8 mouse cellular contexts compared by ENCODE assay signal in the genomic region with DNA sequence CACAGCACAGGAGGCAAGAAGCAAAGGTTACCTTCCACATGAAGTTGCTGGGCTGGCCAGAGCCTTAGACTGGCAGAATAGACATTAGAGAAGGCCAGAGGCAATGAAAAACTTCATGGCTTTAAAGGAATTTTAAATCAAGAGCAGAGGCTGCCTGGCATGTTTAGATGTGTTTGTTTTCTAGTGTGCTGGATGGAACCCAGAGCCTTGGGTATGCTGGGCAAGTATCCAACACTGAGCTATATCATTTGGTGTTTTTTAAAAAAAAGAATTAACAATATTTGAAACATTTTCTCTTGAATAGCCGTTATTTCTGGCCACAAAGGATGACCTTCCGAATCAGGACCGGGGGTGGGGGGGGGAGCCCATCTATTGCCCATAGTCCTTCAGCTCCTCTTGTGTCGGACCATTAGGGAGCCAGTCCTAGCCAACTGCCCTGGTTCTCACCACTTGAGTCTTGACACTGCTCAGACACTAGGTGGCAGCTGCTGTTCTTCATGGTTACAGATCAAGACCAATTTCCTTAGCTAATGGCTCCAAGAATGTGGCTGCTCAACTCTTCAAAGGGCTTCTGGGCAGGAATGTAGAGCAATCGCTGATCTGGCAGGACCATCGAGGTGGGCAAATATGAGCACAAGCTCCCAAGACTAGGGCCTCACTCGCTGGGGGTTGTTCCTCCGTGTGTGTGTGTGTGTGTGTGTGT. TPM values are rescaled to one million over a fixed set of nuclear protein-coding genes. Genes with fewer than 3 reads are reported as not detected.
DNase-seq lines count a peak whose midpoint lies in the region; ATAC-seq and TF ChIP-seq lines count a peak whose summit lies in the region.

No protein-coding gene starts in this region.

- whole genome bisulfite sequencing in hindbrain, embryonic 14.5 days, result 55% methylated on average over 8 of the region's 8 CpGs
- 53% methylated on average over 8 of the region's 8 CpGs for WGBS in midbrain, embryonic 12.5 days

- TF ChIP-seq POLR2A in embryonic fibroblast, embryonic 13.5 days (IDR thresholded peaks at IDR 0.05; ENCODE audit: low read depth, low read length), result no peak

- no peaks in the 10 kb centered on the region for H3K9me3 ChIP-seq in hindbrain, embryonic 14.5 days (ENCODE audit: control insufficient read depth, low read length)
- H3K9me3 ChIP-seq in midbrain, embryonic 12.5 days, result no peaks in the 10 kb centered on the region

- H3K4me2 ChIP-seq in hindbrain, embryonic 14.5 days (replicated peaks), result no peak overlapping the region
- no peak overlapping the region for H3K4me2 ChIP-seq in midbrain, embryonic 12.5 days (replicated peaks)

- H3K27ac ChIP-seq in embryonic fibroblast, embryonic 13.5 days (ENCODE audit: insufficient read depth, low read length), result no peak overlapping the region
- no peak overlapping the region for H3K27ac ChIP-seq in hindbrain, embryonic 14.5 days
- H3K27ac ChIP-seq in left cerebral cortex, adult 2 months, result no peak overlapping the region
- no peak overlapping the region for H3K27ac ChIP-seq in midbrain, embryonic 12.5 days (replicated peaks)

- peaks cover 3% of the 10 kb centered on the region; the same call in 1 of the 2 replicates for H3K36me3 ChIP-seq in hindbrain, embryonic 14.5 days (replicated peaks; ENCODE audit: control insufficient read depth, insufficient read depth)
- 0 out of 2 replicates have a peak, but pooled peaks cover 5% of the 10 kb centered on the region for H3K36me3 ChIP-seq in midbrain, embryonic 12.5 days

- DNase-seq in right cerebral cortex, adult 18-20 months, result peak; percentile 44
- no peak for DNase-seq in right cerebral cortex, postnatal 25 days
- DNase-seq in ZHBTc4 (ENCODE audit: low read depth, low spot score), result peak; percentile 87
- no peak for DNase-seq in hindbrain, embryonic 14.5 days (ENCODE audit: low spot score)
- DNase-seq in left cerebral cortex, adult 2 months (ENCODE audit: extremely low spot score in 1 of 2, low spot score in 2 of 2), result peak; percentile 44 to 47

- no peak overlapping the region for H3K9ac ChIP-seq in hindbrain, embryonic 14.5 days
- H3K9ac ChIP-seq in midbrain, embryonic 12.5 days (replicated peaks), result no peak overlapping the region

- intact Hi-C loops in left cerebral cortex, adult 2 months (cut with DNase I), result loop anchor here (2.0 kb wide), 1 partner anchor 177 kb away; no protein-coding TSS in a partner anchor

- TF ChIP-seq CTCF in embryonic fibroblast, embryonic 13.5 days (IDR thresholded peaks at IDR 0.05; ENCODE audit: borderline replicate concordance, insufficient read depth, low read length), result peak; percentile 66; the same call in 1 of the 2 replicates
- TF ChIP-seq CTCF in left cerebral cortex, adult 2 months (IDR thresholded peaks at IDR 0.05), result peak; percentile 69

- no peaks in the 10 kb centered on the region for H3K27me3 ChIP-seq in hindbrain, embryonic 14.5 days (ENCODE audit: control insufficient read depth, insufficient read depth, low read length)
- no peaks in the 10 kb centered on the region for H3K27me3 ChIP-seq in midbrain, embryonic 12.5 days

- peak; percentile 42; the same call in 1 of the 2 replicates for ATAC-seq in hindbrain, embryonic 14.5 days (ENCODE audit: low FRiP score)
- ATAC-seq in midbrain, embryonic 12.5 days (ENCODE audit: low FRiP score, low read depth), result peak; percentile 72; the same call in 1 of the 2 replicates
- no peak for ATAC-seq in erythroid progenitor cell, adult 5-6 weeks (replicated peaks; ENCODE audit: low FRiP score, poor library complexity, severe bottlenecking)

- H3K4me3 ChIP-seq in embryonic fibroblast, embryonic 13.5 days (ENCODE audit: insufficient read depth, low read length), result no peak overlapping the region
- H3K4me3 ChIP-seq in hindbrain, embryonic 14.5 days (replicated peaks; ENCODE audit: low read length), result no peak overlapping the region
- no peak overlapping the region for H3K4me3 ChIP-seq in left cerebral cortex, adult 2 months
- no peak overlapping the region for H3K4me3 ChIP-seq in midbrain, embryonic 12.5 days

- H3K4me1 ChIP-seq in embryonic fibroblast, embryonic 13.5 days (ENCODE audit: control insufficient read depth, insufficient read depth, low read length), result peaks cover 3% of the 10 kb centered on the region; the same call in 1 of the 2 replicates
- H3K4me1 ChIP-seq in hindbrain, embryonic 14.5 days (replicated peaks; ENCODE audit: control insufficient read depth, insufficient read depth, low read length), result no peaks in the 10 kb centered on the region
- H3K4me1 ChIP-seq in midbrain, embryonic 12.5 days, result no peaks in the 10 kb centered on the region

RNA-seq across cellular contexts. Expression of gene Arid5a, which starts 16.4 kb away (rescaled TPM):
- polyA plus RNA-seq in embryonic fibroblast, embryonic 13.5 days (2011; ENCODE audit: insufficient read length, low read depth, missing spikeins), result 7.6 and 13.8 TPM in 2 replicates
- polyA plus RNA-seq in hindbrain, embryonic 14.5 days (2014; fragmentation: Nextera tagmentation; extraction: Ambion mirVana), result 4.3 and 5.8 TPM in 2 replicates
- 10 to 100 TPM; 16.1 to 23.5 TPM for total RNA-seq in left cerebral cortex, adult 2 months (2021)
- polyA plus RNA-seq in midbrain, embryonic 12.5 days (2016; fragmentation: Nextera tagmentation; extraction: Ambion mirVana), result 2.9 and 3.1 TPM in 2 replicates
- total RNA-seq in erythroid progenitor cell, adult 5-6 weeks (2015; ENCODE audit: low replicate concordance), result 2.9 and 9.2 TPM in 2 replicates
- 0.53 and 2.1 TPM in 2 replicates for total RNA-seq in erythroid progenitor cell, adult 5-6 weeks (2017; ENCODE audit: low replicate concordance)

RNA-seq across cellular contexts. Expression of gene Kansl3, which starts 45.1 kb away (rescaled TPM):
- 38.2 and 47.9 TPM in 2 replicates for polyA plus RNA-seq in embryonic fibroblast, embryonic 13.5 days (2011; ENCODE audit: insufficient read length, low read depth, missing spikeins)
- polyA plus RNA-seq in hindbrain, embryonic 14.5 days (2014; fragmentation: Nextera tagmentation; extraction: Ambion mirVana), result 34.2 and 36.3 TPM in 2 replicates
- total RNA-seq in left cerebral cortex, adult 2 months (2021), result 10 to 100 TPM; 60.7 to 66.0 TPM
- 49.6 and 50.8 TPM in 2 replicates for polyA plus RNA-seq in midbrain, embryonic 12.5 days (2016; fragmentation: Nextera tagmentation; extraction: Ambion mirVana)
- 13.3 and 16.3 TPM in 2 replicates for total RNA-seq in erythroid progenitor cell, adult 5-6 weeks (2015; ENCODE audit: low replicate concordance)
- 23.2 and 27.2 TPM in 2 replicates for total RNA-seq in erythroid progenitor cell, adult 5-6 weeks (2017; ENCODE audit: low replicate concordance)

RNA-seq across cellular contexts. Expression of gene Fer1l5, which starts 48.2 kb away (rescaled TPM):
- polyA plus RNA-seq in embryonic fibroblast, embryonic 13.5 days (2011; ENCODE audit: insufficient read length, low read depth, missing spikeins), result not detected in 2 replicates
- polyA plus RNA-seq in hindbrain, embryonic 14.5 days (2014; fragmentation: Nextera tagmentation; extraction: Ambion mirVana), result 1.5 and 1.8 TPM in 2 replicates
- not detected for total RNA-seq in left cerebral cortex, adult 2 months (2021)
- 2.3 and 3.1 TPM in 2 replicates for polyA plus RNA-seq in midbrain, embryonic 12.5 days (2016; fragmentation: Nextera tagmentation; extraction: Ambion mirVana)
- not detected in 2 replicates for total RNA-seq in erythroid progenitor cell, adult 5-6 weeks (2015; ENCODE audit: low replicate concordance)
- total RNA-seq in erythroid progenitor cell, adult 5-6 weeks (2017; ENCODE audit: low replicate concordance), result not detected in 2 replicates

RNA-seq across cellular contexts. Expression of gene Neurl3, which starts 49.4 kb away (rescaled TPM):
- polyA plus RNA-seq in embryonic fibroblast, embryonic 13.5 days (2011; ENCODE audit: insufficient read length, low read depth, missing spikeins), result 0.46 TPM in 1 of 2 replicates, not detected in the other
- polyA plus RNA-seq in hindbrain, embryonic 14.5 days (2014; fragmentation: Nextera tagmentation; extraction: Ambion mirVana), result 1.5 and 1.7 TPM in 2 replicates
- under 1 TPM; 0.40 to 0.50 TPM for total RNA-seq in left cerebral cortex, adult 2 months (2021)
- polyA plus RNA-seq in midbrain, embryonic 12.5 days (2016; fragmentation: Nextera tagmentation; extraction: Ambion mirVana), result 0.31 and 0.43 TPM in 2 replicates
- 6.1 and 7.1 TPM in 2 replicates for total RNA-seq in erythroid progenitor cell, adult 5-6 weeks (2015; ENCODE audit: low replicate concordance)
- total RNA-seq in erythroid progenitor cell, adult 5-6 weeks (2017; ENCODE audit: low replicate concordance), result 4.7 and 10.0 TPM in 2 replicates

Comparison
In these comparisons a context has a peak if more than half of its experiments do, and no peak if none do; other contexts are left out.
1. DNase-seq: peak in right cerebral cortex, adult 18-20 months (single experiment), ZHBTc4 (single experiment) and left cerebral cortex, adult 2 months (2 of 2); none in right cerebral cortex, postnatal 25 days (single experiment) and hindbrain, embryonic 14.5 days (single experiment).